Mouse (Mus musculus): Measurements from ENCODE around the gene Gstm6.

Gstm6 gene

GRCm38 (mm10) chr3:107925335-107925734 is 18.2 kb downstream of the Gstm6 start:
- no peaks in the 10 kb centered on the region for H3K9me3 ChIP-seq (ENCODE audit: low read length)
- no peaks in the 10 kb centered on the region for H3K4me1 ChIP-seq (replicated peaks; ENCODE audit: low read depth, low read length)
- H3K27me3 ChIP-seq (ENCODE audit: insufficient read depth, low read length): no peaks in the 10 kb centered on the region
- H3K4me3 ChIP-seq (replicated peaks; ENCODE audit: low read length): no peak overlapping the region
- no peaks in the 10 kb centered on the region for H3K36me3 ChIP-seq (ENCODE audit: insufficient read depth, low read length)
- TF ChIP-seq NANOG (IDR thresholded peaks at IDR 0.05; ENCODE audit: borderline replicate concordance, low read length) (no peak), POU5F1 (IDR thresholded peaks at IDR 0.05; ENCODE audit: borderline replicate concordance, low read length) (no peak), CTCF (conservative IDR thresholded peaks at IDR 0.05; ENCODE audit: low read length) (no peak)

DNA sequence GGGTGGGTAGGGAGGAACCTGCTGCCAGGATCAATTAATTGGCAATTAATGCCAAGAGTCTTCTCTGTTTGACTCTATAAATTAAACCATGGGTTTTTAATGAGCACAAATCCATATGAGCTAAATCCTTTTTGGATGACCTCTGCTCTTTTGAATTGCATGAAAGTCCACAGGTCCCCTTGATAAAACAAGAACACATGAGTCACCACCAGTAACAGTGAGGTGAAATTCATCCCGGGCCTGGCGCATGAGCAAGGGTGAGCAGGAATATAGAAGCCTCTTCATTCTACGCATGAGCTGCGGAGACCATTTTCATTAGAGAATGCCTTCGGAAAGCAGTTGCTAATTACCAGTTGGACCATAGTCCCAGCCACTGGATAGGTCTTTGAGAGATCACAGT is 23.2 kb downstream of the Gstm6 start:
- no peaks in the 10 kb centered on the region for H3K9me3 ChIP-seq (ENCODE audit: low read length)
- no peak overlapping the region for H3K4me3 ChIP-seq (replicated peaks; ENCODE audit: low read length)
- TF ChIP-seq CTCF (conservative IDR thresholded peaks at IDR 0.05; ENCODE audit: low read length) (no peak), NANOG (IDR thresholded peaks at IDR 0.05; ENCODE audit: borderline replicate concordance, low read length) (no peak), POU5F1 (IDR thresholded peaks at IDR 0.05; ENCODE audit: borderline replicate concordance, low read length) (no peak)
- H3K27me3 ChIP-seq (ENCODE audit: insufficient read depth, low read length): peaks cover 2% of the 10 kb centered on the region; the same call in 1 of the 2 replicates
- H3K4me1 ChIP-seq (replicated peaks; ENCODE audit: low read depth, low read length): no peaks in the 10 kb centered on the region
- H3K36me3 ChIP-seq (ENCODE audit: insufficient read depth, low read length): no peaks in the 10 kb centered on the region

- Histone ChIP-seq H3K9me3 (ENCODE audit: low read length) (no peaks in the 10 kb centered on the region), H3K4me3 (replicated peaks; ENCODE audit: low read length) (no peak overlapping the region), H3K36me3 (ENCODE audit: insufficient read depth, low read length) (no peaks in the 10 kb centered on the region), H3K4me1 (replicated peaks; ENCODE audit: low read depth, low read length) (no peaks in the 10 kb centered on the region), H3K27me3 (ENCODE audit: insufficient read depth, low read length) (peaks cover 2% of the 10 kb centered on the region; the same call in 1 of the 2 replicates)
- TF ChIP-seq NANOG (IDR thresholded peaks at IDR 0.05; ENCODE audit: borderline replicate concordance, low read length): no peak
- TF ChIP-seq CTCF (conservative IDR thresholded peaks at IDR 0.05; ENCODE audit: low read length): peak; percentile 73
- TF ChIP-seq POU5F1 (IDR thresholded peaks at IDR 0.05; ENCODE audit: borderline replicate concordance, low read length): no peak
Measured at GRCm38 (mm10) chr3:107917783-107918408, 25.7 kb downstream of the Gstm6 start.

GRCm38 (mm10) chr3:107917097-107917496 is 26.5 kb downstream of the Gstm6 start:
- Histone ChIP-seq H3K4me1 (replicated peaks; ENCODE audit: low read depth, low read length) (no peaks in the 10 kb centered on the region), H3K27me3 (ENCODE audit: insufficient read depth, low read length) (peaks cover 2% of the 10 kb centered on the region; the same call in 1 of the 2 replicates), H3K36me3 (ENCODE audit: insufficient read depth, low read length) (no peaks in the 10 kb centered on the region), H3K9me3 (ENCODE audit: low read length) (no peaks in the 10 kb centered on the region), H3K4me3 (replicated peaks; ENCODE audit: low read length) (no peak overlapping the region)
- TF ChIP-seq NANOG (IDR thresholded peaks at IDR 0.05; ENCODE audit: borderline replicate concordance, low read length) (no peak), CTCF (conservative IDR thresholded peaks at IDR 0.05; ENCODE audit: low read length) (peak; percentile 78), POU5F1 (IDR thresholded peaks at IDR 0.05; ENCODE audit: borderline replicate concordance, low read length) (no peak)

- H3K27me3 ChIP-seq (ENCODE audit: insufficient read depth, low read length): peaks cover 2% of the 10 kb centered on the region; the same call in 1 of the 2 replicates
- peaks cover 2% of the 10 kb centered on the region for H3K4me1 ChIP-seq (replicated peaks; ENCODE audit: low read depth, low read length)
- no peaks in the 10 kb centered on the region for H3K9me3 ChIP-seq (ENCODE audit: low read length)
- TF ChIP-seq NANOG (IDR thresholded peaks at IDR 0.05; ENCODE audit: borderline replicate concordance, low read length) (no peak), CTCF (conservative IDR thresholded peaks at IDR 0.05; ENCODE audit: low read length) (no peak), POU5F1 (IDR thresholded peaks at IDR 0.05; ENCODE audit: borderline replicate concordance, low read length) (no peak)
- no peak overlapping the region for H3K4me3 ChIP-seq (replicated peaks; ENCODE audit: low read length)
- H3K36me3 ChIP-seq (ENCODE audit: insufficient read depth, low read length): no peaks in the 10 kb centered on the region
Measured at GRCm38 (mm10) chr3:107916674-107917073, 26.9 kb downstream of the Gstm6 start.

- Histone ChIP-seq H3K9me3 (ENCODE audit: low read length) (no peaks in the 10 kb centered on the region), H3K36me3 (ENCODE audit: insufficient read depth, low read length) (no peaks in the 10 kb centered on the region), H3K4me1 (replicated peaks; ENCODE audit: low read depth, low read length) (peaks cover 26% of the 10 kb centered on the region), H3K4me3 (replicated peaks; ENCODE audit: low read length) (no peak overlapping the region), H3K27me3 (ENCODE audit: insufficient read depth, low read length) (peaks cover 39% of the 10 kb centered on the region)
- TF ChIP-seq POU5F1 (IDR thresholded peaks at IDR 0.05; ENCODE audit: borderline replicate concordance, low read length) (no peak), CTCF (conservative IDR thresholded peaks at IDR 0.05; ENCODE audit: low read length) (no peak), NANOG (IDR thresholded peaks at IDR 0.05; ENCODE audit: borderline replicate concordance, low read length) (no peak)
Measured at GRCm38 (mm10) chr3:107905942-107906341, 37.6 kb downstream of the Gstm6 start.

DNA sequence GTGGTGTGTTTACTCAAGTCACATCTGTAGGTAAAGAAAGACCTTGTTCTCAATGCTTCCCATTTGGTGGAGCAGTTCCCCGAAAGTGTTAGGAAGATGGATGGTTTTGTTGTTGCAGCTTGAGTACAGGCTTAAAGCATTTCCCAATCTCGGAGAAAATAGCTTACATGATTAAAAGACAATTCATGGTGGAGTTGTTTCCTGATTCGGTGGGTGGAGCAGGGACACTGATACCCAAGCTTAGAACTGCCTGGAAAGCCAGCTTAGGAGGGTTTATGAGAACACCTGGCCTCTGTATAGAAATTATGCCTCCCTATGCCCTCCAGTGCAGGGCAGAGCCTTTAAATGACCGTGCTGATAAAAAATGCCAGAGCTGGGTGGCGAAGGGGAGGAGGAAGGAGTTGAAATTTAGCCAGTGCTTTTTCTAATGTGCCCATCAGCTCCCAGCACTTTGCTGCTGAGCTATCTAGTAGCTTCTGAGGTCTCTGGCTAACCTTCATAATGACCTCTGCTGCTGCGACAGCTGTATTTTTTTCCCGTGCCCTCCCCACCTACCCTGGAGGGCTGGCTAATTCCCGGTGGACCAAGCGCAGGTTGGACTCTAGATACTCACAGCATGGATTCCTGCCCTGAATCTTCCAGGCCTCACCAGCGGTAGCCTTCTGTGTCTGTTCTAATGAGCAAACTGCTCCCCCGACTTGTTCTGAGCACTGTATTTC is 42.4 kb downstream of the Gstm6 start:
- TF ChIP-seq NANOG (IDR thresholded peaks at IDR 0.05; ENCODE audit: borderline replicate concordance, low read length): no peak
- TF ChIP-seq CTCF (conservative IDR thresholded peaks at IDR 0.05; ENCODE audit: low read length): no peak
- no peak for TF ChIP-seq POU5F1 (IDR thresholded peaks at IDR 0.05; ENCODE audit: borderline replicate concordance, low read length)
- H3K27me3 ChIP-seq (ENCODE audit: insufficient read depth, low read length): peaks cover 44% of the 10 kb centered on the region
- H3K4me1 ChIP-seq (replicated peaks; ENCODE audit: low read depth, low read length): peaks cover 24% of the 10 kb centered on the region
- H3K4me3 ChIP-seq (replicated peaks; ENCODE audit: low read length): no peak overlapping the region
- 0 out of 2 replicates have a peak, but pooled peaks cover 4% of the 10 kb centered on the region for H3K9me3 ChIP-seq (ENCODE audit: low read length)
- no peaks in the 10 kb centered on the region for H3K36me3 ChIP-seq (ENCODE audit: insufficient read depth, low read length)

GRCm38 (mm10) chr3:107898691-107899090 is 44.9 kb downstream of the Gstm6 start:
- Histone ChIP-seq H3K9me3 (ENCODE audit: low read length) (0 out of 2 replicates have a peak, but pooled peaks cover 4% of the 10 kb centered on the region), H3K36me3 (ENCODE audit: insufficient read depth, low read length) (no peaks in the 10 kb centered on the region), H3K4me3 (replicated peaks; ENCODE audit: low read length) (no peak overlapping the region), H3K4me1 (replicated peaks; ENCODE audit: low read depth, low read length) (peaks cover 27% of the 10 kb centered on the region), H3K27me3 (ENCODE audit: insufficient read depth, low read length) (peaks cover 50% of the 10 kb centered on the region)
- no peak for TF ChIP-seq NANOG (IDR thresholded peaks at IDR 0.05; ENCODE audit: borderline replicate concordance, low read length)
- no peak for TF ChIP-seq CTCF (conservative IDR thresholded peaks at IDR 0.05; ENCODE audit: low read length)
- no peak for TF ChIP-seq POU5F1 (IDR thresholded peaks at IDR 0.05; ENCODE audit: borderline replicate concordance, low read length)

Data from E14TG2a.4 (cell line).